Comparison of ENCODE assay signal across 7 mouse cellular contexts in genomic region chrX:122397652-122398051, GRCm38 (mm10). TPM values are rescaled to one million over a fixed set of nuclear protein-coding genes. Genes with fewer than 3 reads are reported as not detected.
DNase-seq lines count a peak whose midpoint lies in the region; ATAC-seq and TF ChIP-seq lines count a peak whose summit lies in the region.

No protein-coding gene starts in this region.

- no peaks in the 10 kb centered on the region for H3K9me3 ChIP-seq in forebrain, embryonic 10.5 days
- no peaks in the 10 kb centered on the region for H3K9me3 ChIP-seq in intestine, postnatal 0 days (ENCODE audit: control insufficient read depth)
- no peaks in the 10 kb centered on the region for H3K9me3 ChIP-seq in neural tube, embryonic 12.5 days

- 25% methylated on average over 8 of the region's 8 CpGs for WGBS in forebrain, embryonic 10.5 days
- 24% methylated on average over 8 of the region's 8 CpGs for WGBS in intestine, postnatal 0 days
- 22% methylated on average over 8 of the region's 8 CpGs for WGBS in neural tube, embryonic 12.5 days

- no peak for DNase-seq in layer of hippocampus, adult 2 months (ENCODE audit: low spot score in 2 of 2)
- DNase-seq in layer of hippocampus, adult 9-11 months, result no peak
- no peak for DNase-seq in forebrain, embryonic 10.5 days (ENCODE audit: extremely low spot score, low spot score)
- DNase-seq in thymus, postnatal 36 days, result no peak
- DNase-seq in thymus, postnatal 0 days (ENCODE audit: low spot score), result no peak

- no peaks in the 10 kb centered on the region for H3K4me1 ChIP-seq in forebrain, embryonic 10.5 days
- H3K4me1 ChIP-seq in intestine, postnatal 0 days (replicated peaks; ENCODE audit: control insufficient read depth, insufficient read depth, low read length), result no peaks in the 10 kb centered on the region
- H3K4me1 ChIP-seq in neural tube, embryonic 12.5 days, result no peaks in the 10 kb centered on the region

- no peak for TF ChIP-seq CTCF in layer of hippocampus, adult 2 months (conservative IDR thresholded peaks at IDR 0.05)
- TF ChIP-seq CTCF in intestine, postnatal 0 days (IDR thresholded peaks at IDR 0.05; ENCODE audit: low read depth), result no peak

- H3K36me3 ChIP-seq in forebrain, embryonic 10.5 days (replicated peaks), result no peaks in the 10 kb centered on the region
- H3K36me3 ChIP-seq in intestine, postnatal 0 days (ENCODE audit: control insufficient read depth, insufficient read depth), result no peaks in the 10 kb centered on the region
- no peaks in the 10 kb centered on the region for H3K36me3 ChIP-seq in neural tube, embryonic 12.5 days

- peak overlapping the region; percentile 79 for H3K27ac ChIP-seq in layer of hippocampus, adult 2 months
- H3K27ac ChIP-seq in forebrain, embryonic 10.5 days, result no peak overlapping the region
- no peak overlapping the region for H3K27ac ChIP-seq in intestine, postnatal 0 days (ENCODE audit: low read depth, low read length)
- H3K27ac ChIP-seq in neural tube, embryonic 12.5 days, result no peak overlapping the region

- peak overlapping the region; percentile 66 for H3K4me3 ChIP-seq in layer of hippocampus, adult 2 months
- peak overlapping the region; percentile 62 for H3K4me3 ChIP-seq in forebrain, embryonic 10.5 days
- H3K4me3 ChIP-seq in intestine, postnatal 0 days (ENCODE audit: low read depth, low read length), result peak overlapping the region; percentile 53
- H3K4me3 ChIP-seq in neural tube, embryonic 12.5 days, result peak overlapping the region; percentile 52

- peak overlapping the region; percentile 70 for H3K4me2 ChIP-seq in intestine, postnatal 0 days (replicated peaks; ENCODE audit: low read depth)
- H3K4me2 ChIP-seq in neural tube, embryonic 12.5 days (replicated peaks), result peak overlapping the region; percentile 56

- ATAC-seq in intestine, postnatal 0 days, result 0 out of 2 replicates have a peak, but pooled peaks have one; percentile 28
- ATAC-seq in neural tube, embryonic 12.5 days (ENCODE audit: low FRiP score, low read depth), result peak; percentile 14

- H3K27me3 ChIP-seq in forebrain, embryonic 10.5 days (ENCODE audit: poor library complexity, severe bottlenecking), result no peaks in the 10 kb centered on the region
- no peaks in the 10 kb centered on the region for H3K27me3 ChIP-seq in intestine, postnatal 0 days (replicated peaks; ENCODE audit: control insufficient read depth, insufficient read depth, low read length)
- no peaks in the 10 kb centered on the region for H3K27me3 ChIP-seq in neural tube, embryonic 12.5 days (replicated peaks)

- H3K9ac ChIP-seq in intestine, postnatal 0 days (ENCODE audit: low read depth, low read length), result no peak overlapping the region
- H3K9ac ChIP-seq in neural tube, embryonic 12.5 days, result no peak overlapping the region

RNA-seq across cellular contexts. Expression of gene Nap1l3, which starts 0.5 kb away (rescaled TPM):
- 10 to 100 TPM; 38.4 to 42.4 TPM for total RNA-seq in layer of hippocampus, adult 2 months (2021)
- polyA plus RNA-seq in forebrain, embryonic 10.5 days (2016; fragmentation: Nextera tagmentation; extraction: Ambion mirVana), result 4.7 and 4.8 TPM in 2 replicates
- 2.1 TPM in 2 replicates for polyA plus RNA-seq in intestine, postnatal 0 days (2015; fragmentation: Nextera tagmentation; extraction: Ambion mirVana)
- polyA plus RNA-seq in neural tube, embryonic 12.5 days (2016; fragmentation: Nextera tagmentation; extraction: Ambion mirVana), result 21.6 and 24.1 TPM in 2 replicates
- polyA plus RNA-seq in thymus, postnatal 0 days (2015; fragmentation: Nextera tagmentation; extraction: Ambion mirVana), result 0.27 and 0.51 TPM in 2 replicates
